Mouse (Mus musculus) midbrain, embryonic 14.5 days (tissue): Measurements from ENCODE around the gene Cdca8. TPM values are rescaled to one million over a fixed set of nuclear protein-coding genes. Genes with fewer than 3 reads are reported as not detected.
A peak's percentile ranks its signal among the peaks of the same experiment; 100 is the strongest.

Source experiments
- ATAC-seq: fragments of 200-750 bp; cut with Nextera tagmentation; 2 replicates; pipeline ENCODE4 v1.8.0; 2017; ENCODE audit warnings: moderate number of reproducible peaks, moderate library complexity; ENCODE audit not compliant: low FRiP score, low TSS enrichment
- DNase-seq: peaks from one replicate; pipeline ENCODE4 v3.0.0-alpha.2; 2015
- H3K27ac ChIP-seq: fragments of 300-500 bp; sonication (generic); replicated peaks from 2 replicates; pipeline ENCODE4 v1.5.1; 2014; ENCODE audit warnings: mild to moderate bottlenecking, low read depth, low read length, moderate library complexity
- H3K27me3 ChIP-seq: fragments of 300-500 bp; sonication (generic); 2 replicates; pipeline ENCODE4 v1.6.1; 2014; ENCODE audit warnings: low read length, control low read depth, mixed read lengths; ENCODE audit not compliant: control insufficient read depth, insufficient read depth
- H3K36me3 ChIP-seq: fragments of 300-500 bp; sonication (generic); 2 replicates; pipeline ENCODE4 v1.6.1; 2014; ENCODE audit warnings: low read length, control low read depth; ENCODE audit not compliant: control insufficient read depth, insufficient read depth
- H3K4me1 ChIP-seq: fragments of 300-500 bp; sonication (generic); 2 replicates; pipeline ENCODE4 v1.6.1; 2014; ENCODE audit warnings: mild to moderate bottlenecking, antibody characterized with exemption, low read length, control low read depth; ENCODE audit not compliant: control insufficient read depth, insufficient read depth
- H3K4me2 ChIP-seq: fragments of 300-500 bp; sonication (generic); 2 replicates; pipeline ENCODE4 v1.6.1; 2014; ENCODE audit warnings: mild to moderate bottlenecking, low read length, moderate library complexity
- H3K4me3 ChIP-seq: fragments of 300-500 bp; sonication (generic); replicated peaks from 2 replicates; pipeline ENCODE4 v1.5.1; 2014; ENCODE audit warnings: low read depth, low read length
- H3K9ac ChIP-seq: fragments of 300-500 bp; sonication (generic); replicated peaks from 2 replicates; pipeline ENCODE4 v1.6.1; 2014; ENCODE audit warnings: mild to moderate bottlenecking, low read length, moderate library complexity
- H3K9me3 ChIP-seq: fragments of 300-500 bp; sonication (generic); 2 replicates; pipeline ENCODE4 v1.6.1; 2016; ENCODE audit warnings: low read length, control low read depth, mixed read lengths; ENCODE audit not compliant: control insufficient read depth
- WGBS: fragments of 180-500 bp; shearing (Covaris S2); extraction: QIAGEN DNeasy Blood & Tissue Kit; methylation state at CpG from one replicate; pipeline ENCODE4 v1.1.7; 2014; 5-methylcytosine and 5-hydroxymethylcytosine counted together
- polyA plus RNA-seq: library from polyadenylated mRNA; unstranded; fragments of >200 nt; fragmentation: Nextera tagmentation; extraction: Ambion mirVana; gene quantifications from 2 replicates; pipeline ENCODE4 v1.2.1, GENCODE M21; 2014

The Cdca8 gene
- polyA plus RNA-seq, 1 experiment from 2014 or later: 34.7 TPM

DNA sequence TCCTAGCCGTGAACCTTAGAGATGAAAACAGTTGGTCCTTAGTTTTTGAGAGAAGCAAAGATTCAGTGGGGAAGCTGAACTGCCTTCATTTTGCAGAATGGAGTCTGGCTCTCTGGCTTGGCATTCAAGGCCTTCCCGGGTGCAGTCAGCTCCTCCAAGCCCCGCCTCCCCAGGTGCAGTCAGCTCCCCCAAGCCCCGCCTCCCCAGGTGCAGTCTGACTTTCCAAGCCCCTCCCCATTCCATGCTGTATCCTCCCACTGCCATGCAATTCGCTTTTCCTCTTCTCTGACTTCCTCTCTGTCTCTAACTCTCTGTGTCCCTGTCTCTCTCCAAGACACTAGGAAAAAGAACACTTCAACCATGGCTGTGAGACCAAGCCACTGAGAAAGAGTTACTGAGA, 39.1 kb upstream of the Cdca8 start:
- H3K4me1 ChIP-seq: no peaks in the 10 kb centered on the region
- H3K9me3 ChIP-seq: no peaks in the 10 kb centered on the region
- no peak overlapping the region for H3K4me2 ChIP-seq
- no peak for DNase-seq
- no peak overlapping the region for H3K4me3 ChIP-seq
- no peak overlapping the region for H3K27ac ChIP-seq
- no peak overlapping the region for H3K9ac ChIP-seq
- H3K27me3 ChIP-seq: peaks cover 5% of the 10 kb centered on the region; the same call in 1 of the 2 replicates
- no peaks in the 10 kb centered on the region for H3K36me3 ChIP-seq
- no peak for ATAC-seq
- 49% methylated on average over 5 of the region's 5 CpGs for WGBS

- Histone ChIP-seq H3K4me3 (no peak overlapping the region), H3K36me3 (no peaks in the 10 kb centered on the region), H3K27me3 (no peaks in the 10 kb centered on the region), H3K9me3 (no peaks in the 10 kb centered on the region), H3K27ac (no peak overlapping the region), H3K4me2 (no peak overlapping the region), H3K9ac (no peak overlapping the region), H3K4me1 (peaks cover 10% of the 10 kb centered on the region; the same call in 1 of the 2 replicates)
- WGBS: 80% methylated on average over 2 of the region's 2 CpGs
- ATAC-seq (no peak), DNase-seq (no peak)
These were observed 34.2 kb upstream of the Cdca8 start for GRCm38 (mm10) chr4:124973296-124973695.

DNA sequence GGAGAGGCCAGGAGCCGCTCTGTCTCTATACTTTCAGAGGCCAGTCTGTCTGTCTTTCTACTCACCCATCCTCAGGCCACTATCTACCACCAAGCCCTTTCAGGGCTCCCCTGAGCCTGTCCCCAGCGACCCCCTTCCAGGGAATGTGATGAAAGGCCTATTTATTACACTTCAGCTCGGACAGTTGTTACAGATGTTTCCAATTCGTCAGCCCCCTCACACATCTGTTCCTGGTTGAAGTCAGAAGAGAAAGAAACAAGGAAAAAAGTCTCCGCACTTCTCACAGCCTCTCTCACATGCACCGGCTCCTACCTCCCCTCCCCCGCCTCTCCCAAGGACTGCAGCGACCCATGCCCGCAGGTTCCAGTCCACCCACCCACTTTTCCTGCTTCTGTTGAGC, 33.2 kb upstream of the Cdca8 start:
- WGBS: 81% methylated on average over 9 of the region's 9 CpGs
- H3K9ac ChIP-seq: no peak overlapping the region
- no peak overlapping the region for H3K4me2 ChIP-seq
- H3K4me3 ChIP-seq: no peak overlapping the region
- H3K27me3 ChIP-seq: no peaks in the 10 kb centered on the region
- H3K27ac ChIP-seq: no peak overlapping the region
- peaks cover 10% of the 10 kb centered on the region; the same call in 1 of the 2 replicates for H3K4me1 ChIP-seq
- ATAC-seq: no peak
- H3K36me3 ChIP-seq: no peaks in the 10 kb centered on the region
- no peak for DNase-seq
- no peaks in the 10 kb centered on the region for H3K9me3 ChIP-seq

GRCm38 (mm10) chr4:124971094-124971493, 32.0 kb upstream of the Cdca8 start:
- Histone ChIP-seq H3K9ac (no peak overlapping the region), H3K9me3 (no peaks in the 10 kb centered on the region), H3K27ac (0 out of 2 replicates have a peak overlapping the region, but pooled peaks have one; percentile 37), H3K4me3 (no peak overlapping the region), H3K4me2 (no peak overlapping the region), H3K36me3 (no peaks in the 10 kb centered on the region), H3K4me1 (peaks cover 10% of the 10 kb centered on the region; the same call in 1 of the 2 replicates), H3K27me3 (no peaks in the 10 kb centered on the region)
- no peak for ATAC-seq
- DNase-seq: no peak
- WGBS: 89% methylated on average over 8 of the region's 8 CpGs

DNA sequence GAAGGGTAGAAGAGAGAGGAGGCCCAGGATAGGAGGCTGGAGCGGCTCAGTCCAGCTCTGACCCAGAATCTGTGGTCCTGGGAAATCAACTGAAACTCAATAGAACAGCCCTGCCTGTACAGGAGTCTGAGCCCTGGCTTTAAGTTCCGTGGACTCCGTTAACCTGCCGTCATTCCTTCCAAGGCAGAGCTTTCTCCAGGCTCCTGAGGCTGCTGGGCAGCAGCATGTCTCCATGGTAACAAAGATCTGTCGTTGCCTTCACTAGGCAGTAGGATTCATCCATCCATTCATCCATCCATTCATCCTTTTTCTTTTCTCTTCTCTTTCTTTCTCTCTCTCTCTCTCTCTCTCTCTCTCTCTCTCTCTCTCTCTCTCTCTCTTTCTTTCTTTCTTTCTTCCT, 31.6 kb upstream of the Cdca8 start:
- no peak for ATAC-seq
- Histone ChIP-seq H3K36me3 (no peaks in the 10 kb centered on the region), H3K4me1 (peaks cover 10% of the 10 kb centered on the region; the same call in 1 of the 2 replicates), H3K4me3 (no peak overlapping the region), H3K27ac (peak overlapping the region; percentile 32), H3K27me3 (no peaks in the 10 kb centered on the region), H3K9ac (no peak overlapping the region; the same call in 1 of the 2 replicates), H3K4me2 (no peak overlapping the region), H3K9me3 (no peaks in the 10 kb centered on the region)
- 17% methylated on average over 5 of the region's 5 CpGs for WGBS
- peak; percentile 74 for DNase-seq

GRCm38 (mm10) chr4:124970194-124970593, 31.1 kb upstream of the Cdca8 start:
- WGBS: 71% methylated on average over 11 of the region's 11 CpGs
- H3K4me1 ChIP-seq: peaks cover 13% of the 10 kb centered on the region; the same call in 1 of the 2 replicates
- H3K9me3 ChIP-seq: no peaks in the 10 kb centered on the region
- no peak overlapping the region; the same call in 1 of the 2 replicates for H3K9ac ChIP-seq
- no peaks in the 10 kb centered on the region for H3K27me3 ChIP-seq
- no peak for DNase-seq
- H3K4me3 ChIP-seq: no peak overlapping the region
- H3K27ac ChIP-seq: peak overlapping the region; percentile 32
- no peak for ATAC-seq
- no peaks in the 10 kb centered on the region for H3K36me3 ChIP-seq
- H3K4me2 ChIP-seq: no peak overlapping the region

DNA sequence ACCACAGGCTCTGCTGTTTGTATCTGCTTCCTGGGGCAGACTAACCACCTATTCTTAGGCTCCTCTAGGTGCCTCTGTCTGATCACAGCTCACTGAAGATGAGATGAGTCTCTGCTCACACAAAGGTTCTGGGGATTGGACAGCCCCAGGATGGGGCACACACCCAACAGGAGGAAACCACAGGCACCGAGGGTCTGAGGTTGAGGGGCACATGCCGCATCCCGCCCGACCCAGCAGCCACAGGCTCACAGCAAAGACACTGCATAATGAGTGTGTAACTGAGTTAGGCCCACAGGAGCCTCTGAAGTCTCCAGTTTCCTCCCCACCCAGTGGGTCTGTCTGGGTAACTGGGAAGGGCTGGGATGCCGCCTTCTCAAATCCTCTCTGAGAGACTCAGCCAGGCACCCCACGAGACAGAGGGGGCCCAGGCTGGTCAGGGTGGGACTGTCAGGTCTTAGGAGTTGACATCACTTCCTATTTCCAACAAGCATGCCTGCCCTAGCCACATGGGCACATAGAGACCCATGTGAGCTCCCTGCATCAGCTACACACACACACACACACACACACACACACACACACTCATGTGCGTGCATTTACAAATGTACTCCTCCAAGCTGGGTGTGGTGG, 30.2 kb upstream of the Cdca8 start:
- 75% methylated on average over 7 of the region's 7 CpGs for WGBS
- H3K27me3 ChIP-seq: no peaks in the 10 kb centered on the region

GRCm38 (mm10) chr4:124968711-124969110, 29.6 kb upstream of the Cdca8 start:
- no peaks in the 10 kb centered on the region for H3K27me3 ChIP-seq
- no peak overlapping the region for H3K4me2 ChIP-seq
- no peak overlapping the region for H3K4me3 ChIP-seq
- no peak for ATAC-seq
- no peak for DNase-seq
- no peaks in the 10 kb centered on the region for H3K36me3 ChIP-seq
- no peaks in the 10 kb centered on the region for H3K9me3 ChIP-seq
- H3K9ac ChIP-seq: no peak overlapping the region
- peaks cover 16% of the 10 kb centered on the region; the same call in 1 of the 2 replicates for H3K4me1 ChIP-seq
- H3K27ac ChIP-seq: no peak overlapping the region
- WGBS: 51% methylated on average over 6 of the region's 6 CpGs

More for the DNA sequence above, 30.2 kb upstream of the Cdca8 start:
- H3K4me3 ChIP-seq: no peak overlapping the region
- no peak overlapping the region for H3K9ac ChIP-seq
- no peak for DNase-seq
- ATAC-seq: no peak
- no peak overlapping the region for H3K4me2 ChIP-seq
- H3K4me1 ChIP-seq: peaks cover 16% of the 10 kb centered on the region; the same call in 1 of the 2 replicates
- H3K36me3 ChIP-seq: no peaks in the 10 kb centered on the region
- no peak overlapping the region for H3K27ac ChIP-seq
- H3K9me3 ChIP-seq: no peaks in the 10 kb centered on the region
